Mouse (Mus musculus): ENCODE results near the gene Dip2a. TPM values are rescaled to one million over a fixed set of nuclear protein-coding genes. Genes with fewer than 3 reads are reported as not detected.

The Dip2a gene
- polyA plus RNA-seq (2015; fragmentation: Nextera tagmentation; extraction: Ambion mirVana), result 8.6 and 10.3 TPM in 2 replicates

- peak; percentile 95 for ATAC-seq (replicated peaks; ENCODE audit: insufficient number of reproducible peaks, insufficient read depth, low FRiP score, low read depth)
- H3K27ac ChIP-seq, result peak within 1 kb of the TSS; percentile 88
- H3K9me3 ChIP-seq (replicated peaks), result no peaks in the 10 kb centered on the region
- H3K9ac ChIP-seq, result peak within 1 kb of the TSS; percentile 91
- H3K27me3 ChIP-seq, result no peaks in the 10 kb centered on the region
- peak within 1 kb of the TSS; percentile 90 for H3K4me3 ChIP-seq
- H3K4me1 ChIP-seq (replicated peaks), result peaks cover 20% of the 10 kb centered on the region
- under 1% methylated on average over 89 of the region's 94 CpGs for WGBS
- H3K4me2 ChIP-seq, result peak within 1 kb of the TSS; percentile 86
- H3K36me3 ChIP-seq, result peaks cover 6% of the 10 kb centered on the region; the same call in 1 of the 2 replicates
Measured at GRCm38 (mm10) chr10:76344711-76345539, at the start of gene Dip2a. Gene Dip2a (minus strand): TSS chr10:76345291.

- no peak overlapping the region for H3K9ac ChIP-seq
- no peak overlapping the region for H3K4me2 ChIP-seq
- WGBS, result 97% methylated on average over 12 of the region's 12 CpGs
- H3K27ac ChIP-seq, result no peak overlapping the region
- ATAC-seq (replicated peaks; ENCODE audit: insufficient number of reproducible peaks, insufficient read depth, low FRiP score, low read depth), result no peak
- no peaks in the 10 kb centered on the region for H3K9me3 ChIP-seq (replicated peaks)
- H3K4me1 ChIP-seq (replicated peaks), result no peaks in the 10 kb centered on the region
- peaks cover 52% of the 10 kb centered on the region for H3K36me3 ChIP-seq
- no peaks in the 10 kb centered on the region for H3K27me3 ChIP-seq
- H3K4me3 ChIP-seq, result no peak overlapping the region
Measured at GRCm38 (mm10) chr10:76392596-76392995, 47.5 kb upstream of the Dip2a start.

- Histone ChIP-seq H3K4me1 (replicated peaks) (no peaks in the 10 kb centered on the region), H3K27ac (no peak overlapping the region), H3K9ac (no peak overlapping the region), H3K4me3 (no peak overlapping the region), H3K36me3 (peaks cover 52% of the 10 kb centered on the region), H3K27me3 (no peaks in the 10 kb centered on the region), H3K9me3 (replicated peaks) (no peaks in the 10 kb centered on the region), H3K4me2 (no peak overlapping the region)
- 88% methylated on average over 9 of the region's 9 CpGs for WGBS
- ATAC-seq (replicated peaks; ENCODE audit: insufficient number of reproducible peaks, insufficient read depth, low FRiP score, low read depth), result no peak
Measured at GRCm38 (mm10) chr10:76391786-76392185, 46.7 kb upstream of the Dip2a start.

- ATAC-seq (replicated peaks; ENCODE audit: insufficient number of reproducible peaks, insufficient read depth, low FRiP score, low read depth), result no peak
- peaks cover 58% of the 10 kb centered on the region for H3K36me3 ChIP-seq
- H3K9ac ChIP-seq, result no peak overlapping the region
- no peak overlapping the region for H3K27ac ChIP-seq
- no peaks in the 10 kb centered on the region for H3K27me3 ChIP-seq
- H3K9me3 ChIP-seq (replicated peaks), result no peaks in the 10 kb centered on the region
- 93% methylated on average over 9 of the region's 9 CpGs for WGBS
- H3K4me2 ChIP-seq, result no peak overlapping the region
- no peaks in the 10 kb centered on the region for H3K4me1 ChIP-seq (replicated peaks)
- no peak overlapping the region for H3K4me3 ChIP-seq
Measured at GRCm38 (mm10) chr10:76391166-76391565, 46.1 kb upstream of the Dip2a start.

- Histone ChIP-seq H3K27me3 (no peaks in the 10 kb centered on the region), H3K4me1 (replicated peaks) (no peaks in the 10 kb centered on the region), H3K27ac (no peak overlapping the region), H3K4me2 (no peak overlapping the region), H3K9ac (no peak overlapping the region), H3K4me3 (no peak overlapping the region), H3K36me3 (peaks cover 58% of the 10 kb centered on the region), H3K9me3 (replicated peaks) (no peaks in the 10 kb centered on the region)
- no peak for ATAC-seq (replicated peaks; ENCODE audit: insufficient number of reproducible peaks, insufficient read depth, low FRiP score, low read depth)
- 92% methylated on average over 18 of the region's 18 CpGs for WGBS
Measured at GRCm38 (mm10) chr10:76374981-76375380, 29.9 kb upstream of the Dip2a start.

- 90% methylated on average over 3 of the region's 3 CpGs for WGBS
Measured at GRCm38 (mm10) chr10:76371736-76372135, 26.6 kb upstream of the Dip2a start.

GRCm38 (mm10) chr10:76368766-76369165 is 23.7 kb upstream of the Dip2a start:
- Histone ChIP-seq H3K4me2 (no peak overlapping the region), H3K27me3 (no peaks in the 10 kb centered on the region)
- WGBS, result 88% methylated on average over 13 of the region's 13 CpGs

More at GRCm38 (mm10) chr10:76371736-76372135, 26.6 kb upstream of the Dip2a start:
- Histone ChIP-seq H3K27ac (no peak overlapping the region), H3K36me3 (peaks cover 52% of the 10 kb centered on the region), H3K4me3 (no peak overlapping the region), H3K27me3 (no peaks in the 10 kb centered on the region), H3K9ac (no peak overlapping the region), H3K9me3 (replicated peaks) (no peaks in the 10 kb centered on the region), H3K4me2 (no peak overlapping the region), H3K4me1 (replicated peaks) (no peaks in the 10 kb centered on the region)
- no peak for ATAC-seq (replicated peaks; ENCODE audit: insufficient number of reproducible peaks, insufficient read depth, low FRiP score, low read depth)

GRCm38 (mm10) chr10:76363233-76363632 is 18.1 kb upstream of the Dip2a start:
- no peak for ATAC-seq (replicated peaks; ENCODE audit: insufficient number of reproducible peaks, insufficient read depth, low FRiP score, low read depth)

More at GRCm38 (mm10) chr10:76368766-76369165, 23.7 kb upstream of the Dip2a start:
- H3K4me3 ChIP-seq, result no peak overlapping the region
- H3K9me3 ChIP-seq (replicated peaks), result no peaks in the 10 kb centered on the region
- H3K9ac ChIP-seq, result no peak overlapping the region
- peaks cover 53% of the 10 kb centered on the region; the same call in 1 of the 2 replicates for H3K36me3 ChIP-seq
- no peak overlapping the region for H3K27ac ChIP-seq
- no peak for ATAC-seq (replicated peaks; ENCODE audit: insufficient number of reproducible peaks, insufficient read depth, low FRiP score, low read depth)
- H3K4me1 ChIP-seq (replicated peaks), result peaks cover 1% of the 10 kb centered on the region; the same call in 1 of the 2 replicates

GRCm38 (mm10) chr10:76358468-76358867 is 13.4 kb upstream of the Dip2a start:
- no peak overlapping the region for H3K4me3 ChIP-seq
- peaks cover 38% of the 10 kb centered on the region for H3K36me3 ChIP-seq
- no peaks in the 10 kb centered on the region for H3K9me3 ChIP-seq (replicated peaks)
- peaks cover 1% of the 10 kb centered on the region; the same call in 1 of the 2 replicates for H3K4me1 ChIP-seq (replicated peaks)
- WGBS, result 73% methylated on average over 5 of the region's 5 CpGs
- no peak overlapping the region for H3K27ac ChIP-seq
- H3K27me3 ChIP-seq, result no peaks in the 10 kb centered on the region
- H3K9ac ChIP-seq, result no peak overlapping the region
- H3K4me2 ChIP-seq, result no peak overlapping the region
- ATAC-seq (replicated peaks; ENCODE audit: insufficient number of reproducible peaks, insufficient read depth, low FRiP score, low read depth), result no peak

More at GRCm38 (mm10) chr10:76363233-76363632, 18.1 kb upstream of the Dip2a start:
- no peaks in the 10 kb centered on the region for H3K9me3 ChIP-seq (replicated peaks)
- H3K4me2 ChIP-seq, result no peak overlapping the region
- WGBS, result 55% methylated on average over 3 of the region's 3 CpGs
- H3K9ac ChIP-seq, result no peak overlapping the region
- H3K27ac ChIP-seq, result no peak overlapping the region
- peaks cover 6% of the 10 kb centered on the region; the same call in 1 of the 2 replicates for H3K4me1 ChIP-seq (replicated peaks)
- peaks cover 33% of the 10 kb centered on the region; the same call in 1 of the 2 replicates for H3K36me3 ChIP-seq
- no peaks in the 10 kb centered on the region for H3K27me3 ChIP-seq
- H3K4me3 ChIP-seq, result no peak overlapping the region

GRCm38 (mm10) chr10:76357286-76357875 is 12.3 kb upstream of the Dip2a start:
- Histone ChIP-seq H3K27ac (no peak overlapping the region), H3K27me3 (no peaks in the 10 kb centered on the region), H3K4me3 (no peak overlapping the region), H3K9ac (no peak overlapping the region), H3K36me3 (peaks cover 48% of the 10 kb centered on the region), H3K4me2 (no peak overlapping the region), H3K4me1 (replicated peaks) (no peaks in the 10 kb centered on the region), H3K9me3 (replicated peaks) (no peaks in the 10 kb centered on the region)
- no peak for ATAC-seq (replicated peaks; ENCODE audit: insufficient number of reproducible peaks, insufficient read depth, low FRiP score, low read depth)
- WGBS, result 81% methylated on average over 8 of the region's 8 CpGs

GRCm38 (mm10) chr10:76354974-76355373 is 9.9 kb upstream of the Dip2a start:
- no peaks in the 10 kb centered on the region for H3K4me1 ChIP-seq (replicated peaks)
- H3K9ac ChIP-seq, result no peak overlapping the region
- H3K36me3 ChIP-seq, result peaks cover 69% of the 10 kb centered on the region
- no peak overlapping the region for H3K27ac ChIP-seq
- no peak overlapping the region for H3K4me2 ChIP-seq
- H3K4me3 ChIP-seq, result no peak overlapping the region
- H3K27me3 ChIP-seq, result no peaks in the 10 kb centered on the region
- H3K9me3 ChIP-seq (replicated peaks), result no peaks in the 10 kb centered on the region
- WGBS, result 84% methylated on average over 12 of the region's 12 CpGs
- ATAC-seq (replicated peaks; ENCODE audit: insufficient number of reproducible peaks, insufficient read depth, low FRiP score, low read depth), result no peak
